Mouse (Mus musculus): ENCODE measurements around the gene Gm20883. TPM values are rescaled to one million over a fixed set of nuclear protein-coding genes. Genes with fewer than 3 reads are reported as not detected.

Gene Gm20883
- polyA plus RNA-seq (2017; shearing (Covaris generic)): not detected

DNA sequence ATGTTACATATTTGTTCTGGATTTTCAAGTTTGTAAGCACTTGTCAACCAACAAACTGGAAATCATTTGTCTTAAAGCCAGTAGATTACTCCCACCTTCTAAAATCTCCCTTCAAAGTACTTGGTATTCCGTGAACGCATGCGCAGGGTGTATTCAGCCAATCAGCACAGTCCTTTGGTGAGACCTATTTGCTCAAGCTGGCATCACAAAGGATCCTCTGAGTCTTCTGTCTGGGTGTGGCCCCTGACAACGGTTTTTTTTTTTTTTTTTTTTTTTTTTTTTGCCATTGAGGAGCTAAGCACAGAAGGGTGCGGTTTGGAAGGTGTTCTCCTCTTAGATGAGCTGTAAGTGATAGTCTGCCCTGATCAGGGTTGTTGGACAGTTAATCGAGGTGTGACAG, at the start of gene Gm20883:
Gm20883 (plus strand) TSS at position 301 of the 400 bp plus-strand sequence.

Data from effector memory CD4-positive, alpha-beta T cell, adult 7 months (primary cell).